Mouse (Mus musculus) liver, postnatal 0 days (tissue): ENCODE measurements around the gene 6330409D20Rik. TPM values are rescaled to one million over a fixed set of nuclear protein-coding genes. Genes with fewer than 3 reads are reported as not detected.

Experiments
- ATAC-seq: fragments of 200-750 bp; cut with Nextera tagmentation; 2 replicates; pipeline ENCODE4 v1.8.0; 2017; ENCODE audit warnings: mild to moderate bottlenecking, moderate library complexity
- DNase-seq: peaks from one replicate; pipeline ENCODE4 v3.0.0-alpha.2; 2016
- H3K27ac ChIP-seq: fragments of 300-500 bp; sonication (generic); 2 replicates; pipeline ENCODE4 v1.5.1; 2014; ENCODE audit warnings: antibody characterized with exemption, moderate library complexity, mild to moderate bottlenecking, low read depth
- H3K27me3 ChIP-seq: fragments of 300-500 bp; sonication (generic); 2 replicates; pipeline ENCODE4 v1.6.1; 2014; ENCODE audit warnings: low read length, control low read depth, mixed read lengths; ENCODE audit not compliant: insufficient read depth
- H3K36me3 ChIP-seq: fragments of 300-500 bp; sonication (generic); replicated peaks from 2 replicates; pipeline ENCODE4 v1.6.1; 2014; ENCODE audit warnings: mild to moderate bottlenecking, control low read depth, low read length, moderate library complexity, mixed read lengths; ENCODE audit not compliant: insufficient read depth
- H3K4me1 ChIP-seq: fragments of 300-500 bp; sonication (generic); 2 replicates; pipeline ENCODE4 v1.6.1; 2014; ENCODE audit warnings: antibody characterized with exemption, mild to moderate bottlenecking, control low read depth; ENCODE audit not compliant: insufficient read depth
- H3K4me2 ChIP-seq: fragments of 300-500 bp; sonication (generic); 2 replicates; pipeline ENCODE4 v1.6.1; 2014; ENCODE audit warnings: low read depth, mild to moderate bottlenecking, low read length, moderate library complexity, mixed read lengths
- H3K4me3 ChIP-seq: fragments of 300-500 bp; sonication (generic); 2 replicates; pipeline ENCODE4 v1.5.1; 2014; ENCODE audit warnings: low read depth, low read length
- H3K9ac ChIP-seq: fragments of 300-500 bp; sonication (generic); replicated peaks from 2 replicates; pipeline ENCODE4 v1.6.1; 2014; ENCODE audit warnings: mild to moderate bottlenecking, moderate library complexity
- H3K9me3 ChIP-seq: fragments of 300-500 bp; sonication (generic); 2 replicates; pipeline ENCODE4 v1.6.1; 2016; ENCODE audit warnings: mild to moderate bottlenecking, control low read depth, low read length, mixed read lengths
- CTCF ChIP-seq: sonication (generic); IDR thresholded peaks from 2 replicates; pipeline ENCODE4 v1.5.1; 2016; ENCODE audit warnings: antibody characterized with exemption, low read depth
- EP300 ChIP-seq: IDR thresholded peaks from 2 replicates; pipeline ENCODE4 v1.6.1; 2016; ENCODE audit warnings: antibody characterized with exemption, low read depth, mild to moderate bottlenecking
- WGBS: fragments of 180-500 bp; shearing (Covaris S2); extraction: QIAGEN DNeasy Blood & Tissue Kit; methylation state at CpG from one replicate; pipeline ENCODE4 v1.1.7; 2014; ENCODE audit not compliant: insufficient replicate concordance; 5-methylcytosine and 5-hydroxymethylcytosine counted together
- polyA plus RNA-seq: library from polyadenylated mRNA; unstranded; fragments of >200 nt; fragmentation: Nextera tagmentation; extraction: Ambion mirVana; gene quantifications from 2 replicates; pipeline ENCODE4 v1.2.1, GENCODE M21; 2015

The 6330409D20Rik gene
- polyA plus RNA-seq, 1 experiment from 2014 or later, result not detected

- Histone ChIP-seq H3K27ac (peak overlapping the region; percentile 95), H3K27me3 (no peaks in the 10 kb centered on the region), H3K9me3 (no peaks in the 10 kb centered on the region), H3K4me3 (no peak overlapping the region), H3K9ac (no peak overlapping the region), H3K4me1 (peaks cover 5% of the 10 kb centered on the region), H3K36me3 (peaks cover 58% of the 10 kb centered on the region), H3K4me2 (no peak overlapping the region)
- no peak for TF ChIP-seq CTCF
- TF ChIP-seq EP300, result no peak
- DNase-seq (no peak), ATAC-seq (no peak)
- 91% methylated on average over 7 of the region's 7 CpGs for WGBS
Observed at GRCm38 (mm10) chr2:32705018-32705417, 35.8 kb downstream of the 6330409D20Rik start.

GRCm38 (mm10) chr2:32704021-32704421 lies 36.8 kb downstream of the 6330409D20Rik start, which contains the start of gene Fpgs:
Fpgs (minus strand) TSS chr2:32704145.
- Histone ChIP-seq H3K4me3 (peak within 1 kb of the TSS; percentile 15), H3K9ac (peak within 1 kb of the TSS; percentile 63), H3K36me3 (peaks cover 49% of the 10 kb centered on the region), H3K9me3 (no peaks in the 10 kb centered on the region), H3K27me3 (no peaks in the 10 kb centered on the region), H3K4me2 (peak within 1 kb of the TSS; percentile 62), H3K27ac (peak within 1 kb of the TSS; percentile 95), H3K4me1 (no peaks in the 10 kb centered on the region)
- 0 out of 2 replicates have a peak, but pooled peaks have one; percentile 43 for TF ChIP-seq EP300
- no peak for TF ChIP-seq CTCF
- ATAC-seq, result peak; percentile 72
- WGBS, result 54% methylated on average over 2 of the region's 2 CpGs
- DNase-seq, result peak; percentile 76

DNA sequence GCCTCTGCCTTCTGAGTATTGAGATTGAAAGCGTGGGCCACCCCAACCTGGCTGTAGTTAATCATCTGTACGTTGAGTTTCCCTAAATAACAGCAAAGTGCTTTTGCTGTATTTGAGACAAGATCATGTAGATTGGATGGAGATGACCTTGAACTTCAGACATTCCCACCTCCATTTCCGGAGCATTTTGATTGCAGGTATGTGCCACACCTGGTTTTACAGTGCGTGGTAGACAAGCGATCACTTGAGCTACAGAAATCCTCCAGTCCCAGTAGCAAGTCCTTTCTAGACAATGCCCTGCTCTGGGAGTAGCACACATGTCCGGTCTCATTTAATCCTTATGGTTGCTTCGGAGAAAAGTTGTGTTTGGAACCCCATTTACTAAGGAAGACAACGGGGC lies 37.8 kb downstream of the 6330409D20Rik start:
- peak overlapping the region; percentile 62 for H3K4me2 ChIP-seq
- no peaks in the 10 kb centered on the region for H3K4me1 ChIP-seq
- TF ChIP-seq CTCF (no peak), EP300 (no peak)
- peak overlapping the region; percentile 95 for H3K27ac ChIP-seq
- H3K36me3 ChIP-seq, result peaks cover 39% of the 10 kb centered on the region
- no peak for DNase-seq
- 77% methylated on average over 8 of the region's 8 CpGs for whole genome bisulfite sequencing
- ATAC-seq, result no peak
- peak overlapping the region; percentile 63 for H3K9ac ChIP-seq
- no peaks in the 10 kb centered on the region for H3K27me3 ChIP-seq
- peak overlapping the region; percentile 15 for H3K4me3 ChIP-seq
- H3K9me3 ChIP-seq, result no peaks in the 10 kb centered on the region

DNA sequence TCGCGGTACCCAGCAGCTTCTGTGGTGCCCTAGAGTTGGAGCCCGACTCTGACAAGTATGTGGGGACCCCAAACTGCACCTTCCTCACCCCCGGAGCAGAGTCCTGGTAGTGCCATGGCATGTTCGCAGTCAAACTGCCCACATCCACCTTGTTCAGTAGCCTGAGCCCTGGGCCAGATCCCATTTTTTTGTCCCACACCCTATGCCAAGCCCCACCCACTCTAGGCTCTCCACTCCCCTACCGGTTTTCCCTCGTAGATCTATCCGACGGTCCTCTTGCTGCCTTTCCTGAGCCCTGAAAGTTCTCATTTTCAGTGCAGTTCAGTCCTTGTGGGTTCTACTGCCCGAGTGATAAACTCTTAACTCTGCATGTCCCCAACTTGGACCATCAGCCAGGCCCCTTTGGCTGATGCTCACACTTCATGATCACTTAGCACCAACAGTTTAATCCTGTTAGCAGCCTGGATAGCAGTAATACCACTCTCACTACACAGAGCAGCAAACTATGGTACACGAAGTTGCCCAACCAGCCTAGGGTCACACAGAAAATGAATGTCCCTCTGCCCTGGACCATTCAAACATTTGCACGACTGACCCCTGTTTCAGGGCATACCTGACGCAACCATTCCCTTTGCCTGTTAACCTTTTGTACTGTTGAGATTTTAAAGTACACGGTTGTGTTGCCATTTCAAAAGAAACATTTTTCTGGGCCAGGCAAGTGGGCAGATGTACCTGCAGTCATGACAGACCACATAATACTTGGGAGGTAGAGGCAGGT lies 39.7 kb downstream of the 6330409D20Rik start:
- no peaks in the 10 kb centered on the region for H3K4me1 ChIP-seq
- WGBS, result 72% methylated on average over 14 of the region's 14 CpGs
- peak overlapping the region; percentile 19; the same call in 1 of the 2 replicates for H3K4me3 ChIP-seq
- H3K36me3 ChIP-seq, result peaks cover 22% of the 10 kb centered on the region
- no peaks in the 10 kb centered on the region for H3K9me3 ChIP-seq
- DNase-seq, result peak; percentile 61
- ATAC-seq, result peak; percentile 80
- no peaks in the 10 kb centered on the region for H3K27me3 ChIP-seq
- H3K4me2 ChIP-seq, result peak overlapping the region; percentile 62
- TF ChIP-seq CTCF, result no peak
- peak; percentile 85 for TF ChIP-seq EP300
- peak overlapping the region; percentile 95 for H3K27ac ChIP-seq
- peak overlapping the region; percentile 54 for H3K9ac ChIP-seq

DNA sequence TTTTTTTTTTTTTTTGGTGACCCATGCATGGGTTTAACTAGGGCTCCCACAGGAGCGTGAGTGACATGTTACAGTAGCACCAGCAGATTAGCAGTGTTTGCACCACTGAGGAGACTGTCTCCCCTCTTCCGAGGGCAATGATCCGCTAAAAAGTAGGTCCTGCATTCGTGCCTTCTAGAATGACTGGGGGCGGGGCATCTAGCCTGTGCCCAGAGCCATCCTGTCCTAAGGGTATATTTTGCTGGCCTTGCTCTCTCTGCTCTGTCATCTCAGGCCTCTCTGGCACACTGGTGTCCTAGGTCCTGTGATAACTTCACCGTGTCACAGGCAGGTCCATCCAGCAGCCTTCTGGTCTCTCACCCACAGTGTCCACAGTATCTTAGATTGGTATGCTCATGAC lies 41.1 kb downstream of the 6330409D20Rik start:
- H3K27me3 ChIP-seq, result no peaks in the 10 kb centered on the region
- ATAC-seq (no peak), DNase-seq (no peak)
- peak overlapping the region; percentile 56; the same call in 1 of the 2 replicates for H3K4me2 ChIP-seq
- H3K9ac ChIP-seq, result no peak overlapping the region
- H3K36me3 ChIP-seq, result peaks cover 7% of the 10 kb centered on the region; the same call in 1 of the 2 replicates
- no peak overlapping the region for H3K4me3 ChIP-seq
- no peaks in the 10 kb centered on the region for H3K9me3 ChIP-seq
- peaks cover 1% of the 10 kb centered on the region; the same call in 1 of the 2 replicates for H3K4me1 ChIP-seq
- H3K27ac ChIP-seq, result peak overlapping the region; percentile 95
- 75% methylated on average over 6 of the region's 6 CpGs for WGBS
- TF ChIP-seq CTCF, result no peak
- no peak for TF ChIP-seq EP300

DNA sequence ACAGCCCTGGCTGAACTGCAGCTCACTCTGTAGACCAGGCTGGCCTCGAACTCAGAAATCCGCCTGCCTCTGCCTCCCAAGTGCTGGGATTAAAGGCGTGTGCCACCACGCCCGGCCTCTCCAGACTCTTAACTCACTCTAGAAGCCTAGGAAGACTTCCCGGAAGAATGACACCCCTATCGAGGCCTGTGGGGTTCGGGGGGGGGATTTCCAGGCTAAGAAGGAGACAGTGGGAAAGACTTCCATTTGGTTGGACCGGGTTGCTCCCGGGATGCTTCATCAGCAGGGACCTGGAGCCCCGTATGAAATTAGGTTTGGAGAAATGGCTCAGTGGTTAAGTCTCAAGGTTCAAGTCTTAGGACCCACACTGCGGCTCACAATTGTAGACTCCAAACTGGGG lies 46.1 kb downstream of the 6330409D20Rik start:
- Histone ChIP-seq H3K36me3 (no peaks in the 10 kb centered on the region), H3K27me3 (no peaks in the 10 kb centered on the region), H3K4me2 (peak overlapping the region; percentile 96), H3K9me3 (no peaks in the 10 kb centered on the region), H3K4me1 (peaks cover 28% of the 10 kb centered on the region), H3K27ac (peak overlapping the region; percentile 49; the same call in 1 of the 2 replicates), H3K9ac (peak overlapping the region; percentile 49), H3K4me3 (peak overlapping the region; percentile 61; the same call in 1 of the 2 replicates)
- DNase-seq (no peak), ATAC-seq (no peak)
- no peak for TF ChIP-seq EP300
- no peak for TF ChIP-seq CTCF
- WGBS, result 83% methylated on average over 12 of the region's 12 CpGs
